Mouse (Mus musculus) ovary, adult 18-20 months (tissue): ENCODE data around the gene Creb3l2.
"Not testable (repeated sequence)": the region's sequence is repeated elsewhere in the genome, so short reads cannot be mapped to it uniquely, and the experiment has no call there.

ENCODE experiments used
- DNase-seq: peaks from one replicate; pipeline ENCODE4 v3.0.0; 2022; ENCODE audit warnings: low spot score, mixed read lengths

The Creb3l2 gene

GRCm38 (mm10) chr6:37409829-37410228, 32.1 kb downstream of the Creb3l2 start:
- DNase-seq, result no peak

- no peak for DNase-seq
These were observed 34.1 kb downstream of the Creb3l2 start for GRCm38 (mm10) chr6:37407876-37408275.

- DNase-seq, result peak; percentile 65
These were observed 35.0 kb downstream of the Creb3l2 start for GRCm38 (mm10) chr6:37406903-37407302.

GRCm38 (mm10) chr6:37406018-37406417, 35.9 kb downstream of the Creb3l2 start:
- DNase-seq, result no peak

GRCm38 (mm10) chr6:37404325-37404724, 37.6 kb downstream of the Creb3l2 start:
- no peak for DNase-seq

- DNase-seq, result no peak
These were observed 40.0 kb downstream of the Creb3l2 start for GRCm38 (mm10) chr6:37401928-37402327.

- DNase-seq, result no peak
These were observed 41.0 kb downstream of the Creb3l2 start for GRCm38 (mm10) chr6:37400866-37401525.

- DNase-seq, result no peak
These were observed 41.8 kb downstream of the Creb3l2 start for GRCm38 (mm10) chr6:37400167-37400566.

- DNase-seq, result no peak
These were observed 43.0 kb downstream of the Creb3l2 start for GRCm38 (mm10) chr6:37398943-37399342.

- DNase-seq, result no peak
These were observed 44.0 kb downstream of the Creb3l2 start for GRCm38 (mm10) chr6:37397973-37398372.

- no peak for DNase-seq
These were observed 44.7 kb downstream of the Creb3l2 start for GRCm38 (mm10) chr6:37397254-37397653.

GRCm38 (mm10) chr6:37396127-37396526, 45.8 kb downstream of the Creb3l2 start:
- no peak for DNase-seq

- no peak for DNase-seq
These were observed 48.7 kb downstream of the Creb3l2 start for GRCm38 (mm10) chr6:37393263-37393662.

GRCm38 (mm10) chr6:37392262-37392661, 49.7 kb downstream of the Creb3l2 start:
- no peak for DNase-seq

- DNase-seq, result no peak
These were observed 50.6 kb downstream of the Creb3l2 start for GRCm38 (mm10) chr6:37391313-37391712.

GRCm38 (mm10) chr6:37388960-37389359, 53.0 kb downstream of the Creb3l2 start:
- no peak for DNase-seq

GRCm38 (mm10) chr6:37388501-37388900, 53.4 kb downstream of the Creb3l2 start:
- DNase-seq, result no peak

- DNase-seq, result no peak
These were observed 54.7 kb downstream of the Creb3l2 start for GRCm38 (mm10) chr6:37387281-37387680.

GRCm38 (mm10) chr6:37385602-37386285, 56.2 kb downstream of the Creb3l2 start:
- DNase-seq, result no peak

- DNase-seq, result no peak
These were observed 59.2 kb downstream of the Creb3l2 start for GRCm38 (mm10) chr6:37382761-37383160.

GRCm38 (mm10) chr6:37377836-37378580, 63.9 kb downstream of the Creb3l2 start:
- no peak for DNase-seq

GRCm38 (mm10) chr6:37377387-37377786, 64.6 kb downstream of the Creb3l2 start:
- DNase-seq, result not testable (repeated sequence)

GRCm38 (mm10) chr6:37375452-37375851, 66.5 kb downstream of the Creb3l2 start:
- DNase-seq, result no peak
